Comparison of ENCODE assay signal across 9 mouse cellular contexts in the genomic region with DNA sequence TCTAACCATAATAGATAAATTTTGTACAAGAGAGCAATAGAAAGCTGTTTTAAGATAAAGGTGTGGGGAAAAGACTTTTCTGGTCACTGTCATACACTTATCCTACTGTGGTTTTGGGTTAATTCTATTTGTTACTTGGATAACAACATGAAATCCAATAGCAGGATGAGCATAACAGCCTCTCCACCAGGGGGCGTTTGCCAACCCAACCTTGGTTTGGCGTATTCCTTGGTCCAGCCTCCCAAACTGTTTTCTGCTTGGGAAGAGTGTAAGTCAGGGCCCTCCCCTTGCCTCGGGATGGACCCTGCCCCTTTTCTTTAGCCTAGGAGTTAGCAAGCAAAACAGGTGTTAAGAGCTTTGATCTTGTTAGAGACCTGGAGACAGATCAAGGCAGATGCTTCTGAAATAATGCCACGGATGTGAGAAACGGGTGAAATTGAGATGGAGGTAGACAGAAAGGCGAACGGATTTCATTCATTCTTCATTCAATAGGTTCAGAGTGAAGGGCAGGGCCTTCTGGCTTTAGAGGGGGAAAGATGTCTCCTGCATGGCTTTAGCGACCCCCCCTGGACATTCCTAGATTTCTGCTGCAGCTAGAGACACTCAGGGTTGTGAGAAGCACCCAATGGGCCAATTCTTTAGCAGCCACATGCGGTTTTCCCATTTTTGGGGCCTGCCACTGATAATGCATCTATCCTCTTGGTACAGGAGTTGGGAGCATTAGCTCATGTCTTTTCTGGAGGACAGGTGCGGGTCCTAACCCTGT.
A peak's percentile ranks its signal among the peaks of the same experiment; 100 is the strongest.
DNase-seq lines count a peak whose midpoint lies in the region; ATAC-seq and TF ChIP-seq lines count a peak whose summit lies in the region.
"Had no signal": no experiment of that assay in that cellular context is flagged by ENCODE, and none has a peak within 500 bp of the region (broad histone marks: within the 10 kb centered on the region; RNA-seq: fewer than 3 reads in every experiment).

No protein-coding gene starts in this region.

- no peak for TF ChIP-seq EP300 in liver, postnatal 0 days (IDR thresholded peaks at IDR 0.05; ENCODE audit: low read depth)

- 32% methylated on average over 10 of the region's 10 CpGs for WGBS in forebrain, embryonic 10.5 days
- 37% methylated on average over 10 of the region's 10 CpGs for WGBS in forebrain, embryonic 16.5 days
- WGBS in midbrain, embryonic 11.5 days = 37% methylated on average over 10 of the region's 10 CpGs
- WGBS in midbrain, embryonic 16.5 days = 35% methylated on average over 10 of the region's 10 CpGs
- WGBS in liver, postnatal 0 days (ENCODE audit: insufficient replicate concordance) = 27% methylated on average over 10 of the region's 10 CpGs

- H3K4me1 ChIP-seq in forebrain, embryonic 10.5 days = peaks cover 23% of the 10 kb centered on the region
- H3K4me1 ChIP-seq in forebrain, embryonic 16.5 days (replicated peaks; ENCODE audit: control insufficient read depth, insufficient read depth, low read length) = peaks cover 18% of the 10 kb centered on the region
- peaks cover 13% of the 10 kb centered on the region for H3K4me1 ChIP-seq in midbrain, embryonic 11.5 days (ENCODE audit: control insufficient read depth, insufficient read depth, low read length)
- peaks cover 40% of the 10 kb centered on the region for H3K4me1 ChIP-seq in midbrain, embryonic 16.5 days (ENCODE audit: control insufficient read depth, insufficient read depth, low read length)
- H3K4me1 ChIP-seq in liver, postnatal 0 days (ENCODE audit: insufficient read depth) = no peaks in the 10 kb centered on the region

- no peak for ATAC-seq in forebrain, embryonic 16.5 days
- no peak for ATAC-seq in midbrain, embryonic 11.5 days (ENCODE audit: low FRiP score)
- ATAC-seq in midbrain, embryonic 16.5 days = no peak
- ATAC-seq in liver, postnatal 0 days = no peak

- H3K9me3 ChIP-seq in forebrain, embryonic 10.5 days = no peaks in the 10 kb centered on the region
- no peaks in the 10 kb centered on the region for H3K9me3 ChIP-seq in forebrain, embryonic 16.5 days (ENCODE audit: control insufficient read depth, low read length)
- no peaks in the 10 kb centered on the region for H3K9me3 ChIP-seq in midbrain, embryonic 11.5 days (ENCODE audit: control insufficient read depth, low read length)
- H3K9me3 ChIP-seq in midbrain, embryonic 16.5 days (replicated peaks; ENCODE audit: control insufficient read depth, low read length, poor library complexity, severe bottlenecking) = no peaks in the 10 kb centered on the region
- H3K9me3 ChIP-seq in liver, postnatal 0 days (ENCODE audit: low read length) = no peaks in the 10 kb centered on the region
- H3K9me3 ChIP-seq: limb, embryonic 12.5 days had no signal

- peak; percentile 63 for DNase-seq in forebrain, embryonic 10.5 days (ENCODE audit: extremely low spot score, low spot score)
- peak; percentile 93 for DNase-seq in midbrain, embryonic 11.5 days (ENCODE audit: low spot score, missing footprints)
- peak; percentile 45 for DNase-seq in c-Kit-positive CD71-negative TER-119-negative erythroid progenitor cells, embryonic 14.5 days (ENCODE audit: low read depth)
- peak; percentile 82 for DNase-seq in gastrocnemius, adult 2 months
- peak; percentile 68 for DNase-seq in liver, postnatal 0 days
- peak; percentile 56 for DNase-seq in splenic B cell, adult 2 months (ENCODE audit: low read depth, low spot score)

- no peaks in the 10 kb centered on the region for H3K36me3 ChIP-seq in forebrain, embryonic 10.5 days (replicated peaks)
- H3K36me3 ChIP-seq in forebrain, embryonic 16.5 days (ENCODE audit: control insufficient read depth, insufficient read depth) = no peaks in the 10 kb centered on the region
- H3K36me3 ChIP-seq in midbrain, embryonic 11.5 days (ENCODE audit: control insufficient read depth, insufficient read depth, low read length) = no peaks in the 10 kb centered on the region
- no peaks in the 10 kb centered on the region for H3K36me3 ChIP-seq in midbrain, embryonic 16.5 days (ENCODE audit: control insufficient read depth, insufficient read depth, low read length)
- H3K36me3 ChIP-seq in liver, postnatal 0 days (replicated peaks; ENCODE audit: insufficient read depth, low read length) = no peaks in the 10 kb centered on the region
- H3K36me3 ChIP-seq in splenic B cell, adult 2 months (ENCODE audit: control insufficient read depth, insufficient read depth, low read length, poor library complexity, severe bottlenecking) = no peaks in the 10 kb centered on the region
- H3K36me3 ChIP-seq: limb, embryonic 12.5 days had no signal

- intact Hi-C loops in gastrocnemius, adult 2 months (cut with DNase I) = loop anchor here (2.0 to 5.0 kb wide), 2 partner anchors 157 to 392 kb away; no protein-coding TSS in a partner anchor

- peak; percentile 86 for TF ChIP-seq CTCF in gastrocnemius, adult 2 months (IDR thresholded peaks at IDR 0.05)
- peak; percentile 78 for TF ChIP-seq CTCF in liver, postnatal 0 days (IDR thresholded peaks at IDR 0.05; ENCODE audit: low read depth)

- H3K27ac ChIP-seq in forebrain, embryonic 10.5 days = no peak overlapping the region
- no peak overlapping the region for H3K27ac ChIP-seq in forebrain, embryonic 16.5 days (ENCODE audit: low read length)
- no peak overlapping the region for H3K27ac ChIP-seq in midbrain, embryonic 11.5 days (ENCODE audit: low read depth, low read length)
- no peak overlapping the region for H3K27ac ChIP-seq in midbrain, embryonic 16.5 days (ENCODE audit: low read length)
- no peak overlapping the region for H3K27ac ChIP-seq in gastrocnemius, adult 2 months
- H3K27ac ChIP-seq in liver, postnatal 0 days (ENCODE audit: low read depth) = no peak overlapping the region
- H3K27ac ChIP-seq: limb, embryonic 12.5 days had no signal

- H3K4me2 ChIP-seq in forebrain, embryonic 16.5 days (ENCODE audit: low read length) = no peak overlapping the region
- no peak overlapping the region for H3K4me2 ChIP-seq in midbrain, embryonic 11.5 days
- no peak overlapping the region for H3K4me2 ChIP-seq in midbrain, embryonic 16.5 days (ENCODE audit: low read length)
- H3K4me2 ChIP-seq in liver, postnatal 0 days (ENCODE audit: low read depth, low read length) = no peak overlapping the region
- H3K4me2 ChIP-seq: limb, embryonic 12.5 days had no signal

- H3K27me3 ChIP-seq in forebrain, embryonic 10.5 days (ENCODE audit: poor library complexity, severe bottlenecking) = peaks cover 31% of the 10 kb centered on the region
- H3K27me3 ChIP-seq in forebrain, embryonic 16.5 days (replicated peaks; ENCODE audit: control insufficient read depth, insufficient read depth, low read length) = no peaks in the 10 kb centered on the region
- H3K27me3 ChIP-seq in midbrain, embryonic 11.5 days (ENCODE audit: control insufficient read depth, insufficient read depth, low read length) = no peaks in the 10 kb centered on the region
- no peaks in the 10 kb centered on the region for H3K27me3 ChIP-seq in midbrain, embryonic 16.5 days (ENCODE audit: control insufficient read depth, insufficient read depth, low read depth, low read length)
- H3K27me3 ChIP-seq in liver, postnatal 0 days (ENCODE audit: insufficient read depth, low read length) = peaks cover 22% of the 10 kb centered on the region
- H3K27me3 ChIP-seq in splenic B cell, adult 2 months (ENCODE audit: control insufficient read depth, insufficient read depth, low read length, poor library complexity, severe bottlenecking) = no peaks in the 10 kb centered on the region

- H3K4me3 ChIP-seq in forebrain, embryonic 10.5 days = no peak overlapping the region
- H3K4me3 ChIP-seq in forebrain, embryonic 16.5 days (replicated peaks; ENCODE audit: low read length) = no peak overlapping the region
- H3K4me3 ChIP-seq in midbrain, embryonic 11.5 days (ENCODE audit: low read depth, low read length) = no peak overlapping the region
- no peak overlapping the region for H3K4me3 ChIP-seq in midbrain, embryonic 16.5 days (ENCODE audit: low read depth, low read length)
- H3K4me3 ChIP-seq in gastrocnemius, adult 2 months = no peak overlapping the region
- H3K4me3 ChIP-seq in liver, postnatal 0 days (ENCODE audit: low read depth, low read length) = no peak overlapping the region
- H3K4me3 ChIP-seq: limb, embryonic 12.5 days had no signal

- H3K9ac ChIP-seq in forebrain, embryonic 16.5 days (replicated peaks; ENCODE audit: low read depth, low read length) = no peak overlapping the region
- no peak overlapping the region for H3K9ac ChIP-seq in midbrain, embryonic 11.5 days (ENCODE audit: low read length)
- no peak overlapping the region for H3K9ac ChIP-seq in midbrain, embryonic 16.5 days (ENCODE audit: low read depth, low read length)
- H3K9ac ChIP-seq in liver, postnatal 0 days (replicated peaks) = no peak overlapping the region
- H3K9ac ChIP-seq: limb, embryonic 12.5 days had no signal
